Mouse (Mus musculus): ENCODE results near the gene Olfr608. TPM values are rescaled to one million over a fixed set of nuclear protein-coding genes. Genes with fewer than 3 reads are reported as not detected.
"Not testable (repeated sequence)": the region's sequence is repeated elsewhere in the genome, so short reads cannot be mapped to it uniquely, and the experiment has no call there.

The Olfr608 gene
- not detected in 2 replicates for polyA plus RNA-seq (2014; fragmentation: Nextera tagmentation; extraction: Ambion mirVana)

DNA sequence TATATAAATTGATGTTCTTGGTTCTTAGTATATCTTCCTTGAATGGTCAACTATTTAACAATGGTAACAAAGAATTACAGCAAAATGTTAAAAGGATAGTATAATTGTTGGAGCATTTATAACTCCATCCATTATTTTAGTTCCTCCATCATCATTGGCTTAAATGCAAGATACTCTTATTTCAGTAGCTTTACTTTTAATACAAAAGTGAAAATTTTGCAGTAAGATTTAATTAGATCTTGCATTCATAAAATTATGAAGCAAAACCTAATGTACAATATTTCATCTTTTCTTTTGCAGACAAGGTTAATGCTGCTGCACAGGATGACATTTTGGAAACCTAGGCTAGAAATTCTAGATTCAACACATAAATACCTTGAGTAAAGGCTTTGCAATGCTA is at the start of gene Olfr608:
Gene Olfr608, plus strand, starts transcription at position 301 of the 400 bp plus-strand sequence.
- no peaks in the 10 kb centered on the region for H3K36me3 ChIP-seq (ENCODE audit: control insufficient read depth, insufficient read depth, low read length)
- H3K9me3 ChIP-seq (ENCODE audit: control insufficient read depth, low read depth, low read length): no peaks in the 10 kb centered on the region
- ATAC-seq (ENCODE audit: insufficient number of reproducible peaks, insufficient read depth, low FRiP score, low read depth): no peak
- H3K4me3 ChIP-seq (ENCODE audit: low read depth, low read length): no peak within 1 kb of the TSS
- H3K4me1 ChIP-seq (ENCODE audit: control insufficient read depth, insufficient read depth, low read length): no peaks in the 10 kb centered on the region
- no peaks in the 10 kb centered on the region for H3K27me3 ChIP-seq (ENCODE audit: control insufficient read depth, insufficient read depth, low read length)
- H3K9ac ChIP-seq (replicated peaks; ENCODE audit: low read depth, low read length): no peak within 1 kb of the TSS
- no peak within 1 kb of the TSS for H3K27ac ChIP-seq (ENCODE audit: low read length)
- no peak within 1 kb of the TSS for H3K4me2 ChIP-seq (replicated peaks; ENCODE audit: low read depth, low read length)

GRCm38 (mm10) chr7:103445339-103445738 is 24.3 kb upstream of the Olfr608 start, which contains the start of gene Olfr605:
Olfr605 (minus strand) TSS chr7:103445439.
- no peak for ATAC-seq (ENCODE audit: insufficient number of reproducible peaks, insufficient read depth, low FRiP score, low read depth)
- Histone ChIP-seq H3K27ac (ENCODE audit: low read length) (no peak within 1 kb of the TSS), H3K36me3 (ENCODE audit: control insufficient read depth, insufficient read depth, low read length) (no peaks in the 10 kb centered on the region), H3K4me2 (replicated peaks; ENCODE audit: low read depth, low read length) (no peak within 1 kb of the TSS), H3K27me3 (ENCODE audit: control insufficient read depth, insufficient read depth, low read length) (no peaks in the 10 kb centered on the region), H3K9me3 (ENCODE audit: control insufficient read depth, low read depth, low read length) (no peaks in the 10 kb centered on the region), H3K9ac (replicated peaks; ENCODE audit: low read depth, low read length) (no peak within 1 kb of the TSS), H3K4me1 (ENCODE audit: control insufficient read depth, insufficient read depth, low read length) (no peaks in the 10 kb centered on the region), H3K4me3 (ENCODE audit: low read depth, low read length) (no peak within 1 kb of the TSS)
- 68% methylated on average over 1 of the region's 1 CpGs for WGBS

DNA sequence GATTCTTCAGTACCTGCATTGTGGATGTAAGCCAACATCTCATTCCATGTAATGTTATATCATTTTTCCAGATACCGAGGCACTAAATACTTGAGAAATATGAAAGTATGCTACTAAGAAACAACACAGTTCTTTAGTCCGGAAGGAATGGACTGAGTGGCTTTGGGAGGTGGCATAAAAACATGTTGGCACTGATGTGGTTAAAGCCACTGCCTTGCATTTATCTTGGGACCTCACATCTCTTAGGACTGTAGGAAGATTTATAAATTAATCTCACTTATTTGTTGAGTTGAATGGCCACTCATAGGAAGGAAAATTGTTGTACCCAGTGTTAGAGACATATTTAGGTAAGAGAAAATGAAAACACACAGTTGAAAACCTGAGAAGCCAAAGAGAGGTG is 20.9 kb upstream of the Olfr608 start, which contains the start of gene Olfr606:
Gene Olfr606, plus strand, starts transcription at position 301 of the 400 bp plus-strand sequence.
- no peaks in the 10 kb centered on the region for H3K4me1 ChIP-seq (ENCODE audit: control insufficient read depth, insufficient read depth, low read length)
- 94% methylated on average over 2 of the region's 2 CpGs for WGBS
- no peaks in the 10 kb centered on the region for H3K27me3 ChIP-seq (ENCODE audit: control insufficient read depth, insufficient read depth, low read length)
- no peak within 1 kb of the TSS for H3K9ac ChIP-seq (replicated peaks; ENCODE audit: low read depth, low read length)
- H3K4me3 ChIP-seq (ENCODE audit: low read depth, low read length): no peak within 1 kb of the TSS
- no peak within 1 kb of the TSS for H3K4me2 ChIP-seq (replicated peaks; ENCODE audit: low read depth, low read length)
- H3K9me3 ChIP-seq (ENCODE audit: control insufficient read depth, low read depth, low read length): no peaks in the 10 kb centered on the region
- no peak within 1 kb of the TSS for H3K27ac ChIP-seq (ENCODE audit: low read length)
- ATAC-seq (ENCODE audit: insufficient number of reproducible peaks, insufficient read depth, low FRiP score, low read depth): no peak
- H3K36me3 ChIP-seq (ENCODE audit: control insufficient read depth, insufficient read depth, low read length): no peaks in the 10 kb centered on the region

- no peak for ATAC-seq (ENCODE audit: insufficient number of reproducible peaks, insufficient read depth, low FRiP score, low read depth)
- H3K9me3 ChIP-seq (ENCODE audit: control insufficient read depth, low read depth, low read length): no peaks in the 10 kb centered on the region
- no peaks in the 10 kb centered on the region for H3K4me1 ChIP-seq (ENCODE audit: control insufficient read depth, insufficient read depth, low read length)
- H3K36me3 ChIP-seq (ENCODE audit: control insufficient read depth, insufficient read depth, low read length): no peaks in the 10 kb centered on the region
- WGBS: 79% methylated on average over 5 of the region's 5 CpGs
- H3K27me3 ChIP-seq (ENCODE audit: control insufficient read depth, insufficient read depth, low read length): no peaks in the 10 kb centered on the region
- no peak overlapping the region for H3K27ac ChIP-seq (ENCODE audit: low read length)
- no peak overlapping the region for H3K4me3 ChIP-seq (ENCODE audit: low read depth, low read length)
- H3K9ac ChIP-seq (replicated peaks; ENCODE audit: low read depth, low read length): no peak overlapping the region
- H3K4me2 ChIP-seq (replicated peaks; ENCODE audit: low read depth, low read length): no peak overlapping the region
These were observed 9.1 kb upstream of the Olfr608 start for GRCm38 (mm10) chr7:103460590-103460989.

DNA sequence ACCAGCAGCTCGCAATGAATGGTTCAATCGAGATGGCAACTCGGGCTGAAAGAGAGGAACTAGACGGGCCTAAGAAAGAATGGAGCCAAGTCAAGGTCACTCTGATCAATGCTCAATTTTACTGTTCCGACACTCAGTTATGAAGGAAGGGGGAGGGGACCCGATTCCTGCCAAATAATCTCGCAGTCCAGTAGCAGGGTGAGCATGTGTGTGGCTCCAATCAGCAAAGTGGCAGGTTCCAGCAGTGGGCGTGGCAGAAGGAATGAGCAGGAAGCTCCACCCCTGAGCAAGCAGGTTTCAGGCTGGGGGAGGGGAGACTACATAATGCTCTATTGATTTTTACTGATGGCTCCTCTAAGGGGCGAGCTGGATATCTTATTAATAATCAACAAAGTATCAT is 7.4 kb downstream of the Olfr608 start:
- H3K9me3 ChIP-seq (ENCODE audit: control insufficient read depth, low read depth, low read length); H3K36me3 ChIP-seq (ENCODE audit: control insufficient read depth, insufficient read depth, low read length); H3K4me1 ChIP-seq (ENCODE audit: control insufficient read depth, insufficient read depth, low read length); H3K4me2 ChIP-seq (replicated peaks; ENCODE audit: low read depth, low read length); H3K9ac ChIP-seq (replicated peaks; ENCODE audit: low read depth, low read length); H3K27me3 ChIP-seq (ENCODE audit: control insufficient read depth, insufficient read depth, low read length); H3K4me3 ChIP-seq (ENCODE audit: low read depth, low read length); H3K27ac ChIP-seq (ENCODE audit: low read length); ATAC-seq (ENCODE audit: insufficient number of reproducible peaks, insufficient read depth, low FRiP score, low read depth): not testable (repeated sequence)
- WGBS: 80% methylated on average over 9 of the region's 9 CpGs

- ATAC-seq (ENCODE audit: insufficient number of reproducible peaks, insufficient read depth, low FRiP score, low read depth): no peak
- Histone ChIP-seq H3K4me3 (ENCODE audit: low read depth, low read length) (no peak within 1 kb of the TSS), H3K27me3 (ENCODE audit: control insufficient read depth, insufficient read depth, low read length) (no peaks in the 10 kb centered on the region), H3K9me3 (ENCODE audit: control insufficient read depth, low read depth, low read length) (no peaks in the 10 kb centered on the region), H3K4me1 (ENCODE audit: control insufficient read depth, insufficient read depth, low read length) (no peaks in the 10 kb centered on the region), H3K9ac (replicated peaks; ENCODE audit: low read depth, low read length) (no peak within 1 kb of the TSS), H3K4me2 (replicated peaks; ENCODE audit: low read depth, low read length) (no peak within 1 kb of the TSS), H3K36me3 (ENCODE audit: control insufficient read depth, insufficient read depth, low read length) (no peaks in the 10 kb centered on the region), H3K27ac (ENCODE audit: low read length) (no peak within 1 kb of the TSS)
- WGBS: 72% methylated on average over 1 of the region's 1 CpGs
These were observed 28.3 kb downstream of the Olfr608 start, which contains the start of gene Olfr609 for GRCm38 (mm10) chr7:103497962-103498361. Olfr609 (minus strand) TSS chr7:103498062.

DNA sequence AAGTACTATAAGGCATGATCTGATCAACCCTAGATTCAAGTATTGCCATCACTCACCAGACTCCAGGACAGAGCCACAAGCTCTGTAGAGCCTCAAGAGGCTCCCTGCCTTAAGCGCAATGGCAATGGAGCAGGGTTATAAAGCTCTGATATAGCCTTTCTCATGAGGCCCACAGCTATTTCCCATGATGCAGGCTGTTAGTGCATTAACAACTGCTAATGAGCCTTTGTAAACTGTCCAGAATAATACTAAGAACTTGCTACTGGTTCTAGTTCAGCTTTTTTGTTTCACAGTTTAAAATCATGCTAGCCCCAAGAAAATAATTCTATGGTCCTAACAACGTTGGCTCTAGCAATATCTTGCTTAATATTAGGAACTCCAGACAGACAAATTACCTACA is 42.3 kb downstream of the Olfr608 start, which contains the start of gene Olfr610:
Gene Olfr610, minus strand, starts transcription at position 101 of the 400 bp plus-strand sequence.
- Histone ChIP-seq H3K27ac (ENCODE audit: low read length) (no peak within 1 kb of the TSS), H3K9ac (replicated peaks; ENCODE audit: low read depth, low read length) (no peak within 1 kb of the TSS), H3K27me3 (ENCODE audit: control insufficient read depth, insufficient read depth, low read length) (no peaks in the 10 kb centered on the region), H3K36me3 (ENCODE audit: control insufficient read depth, insufficient read depth, low read length) (no peaks in the 10 kb centered on the region), H3K4me1 (ENCODE audit: control insufficient read depth, insufficient read depth, low read length) (no peaks in the 10 kb centered on the region), H3K9me3 (ENCODE audit: control insufficient read depth, low read depth, low read length) (no peaks in the 10 kb centered on the region), H3K4me3 (ENCODE audit: low read depth, low read length) (no peak within 1 kb of the TSS), H3K4me2 (replicated peaks; ENCODE audit: low read depth, low read length) (no peak within 1 kb of the TSS)
- 86% methylated on average over 2 of the region's 2 CpGs for WGBS
- ATAC-seq (ENCODE audit: insufficient number of reproducible peaks, insufficient read depth, low FRiP score, low read depth): no peak

DNA sequence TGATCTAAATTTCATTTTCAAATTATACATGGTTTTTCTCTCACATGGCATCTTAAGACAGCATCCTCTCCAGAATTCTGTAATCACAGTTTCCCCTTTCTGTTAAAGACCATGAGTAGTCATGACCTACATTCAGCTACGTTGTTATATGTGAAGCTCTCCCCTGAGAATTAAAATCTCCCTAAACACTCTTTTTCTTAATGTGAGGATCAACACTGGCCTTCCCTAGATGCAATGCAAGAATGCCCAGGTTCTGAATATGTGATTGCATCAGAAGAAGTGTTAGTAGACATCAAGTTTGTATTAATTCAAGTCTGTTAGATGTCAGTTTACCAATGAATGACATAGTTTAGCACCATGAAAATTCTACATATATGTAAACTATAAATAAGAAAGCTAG is 51.1 kb downstream of the Olfr608 start, which contains the start of gene Olfr611:
Gene Olfr611, minus strand, starts transcription at position 101 of the 400 bp plus-strand sequence.
- H3K27me3 ChIP-seq (ENCODE audit: control insufficient read depth, insufficient read depth, low read length); H3K36me3 ChIP-seq (ENCODE audit: control insufficient read depth, insufficient read depth, low read length); H3K9ac ChIP-seq (replicated peaks; ENCODE audit: low read depth, low read length); ATAC-seq (ENCODE audit: insufficient number of reproducible peaks, insufficient read depth, low FRiP score, low read depth); H3K4me1 ChIP-seq (ENCODE audit: control insufficient read depth, insufficient read depth, low read length); H3K4me3 ChIP-seq (ENCODE audit: low read depth, low read length); H3K9me3 ChIP-seq (ENCODE audit: control insufficient read depth, low read depth, low read length); H3K4me2 ChIP-seq (replicated peaks; ENCODE audit: low read depth, low read length); H3K27ac ChIP-seq (ENCODE audit: low read length): not testable (repeated sequence)
- 61% methylated on average over 1 of the region's 1 CpGs for WGBS
